Mouse (Mus musculus) kidney, postnatal 4 days (tissue): ENCODE measurements around the gene Dctpp1.
"Not testable (repeated sequence)": the region's sequence is repeated elsewhere in the genome, so short reads cannot be mapped to it uniquely, and the experiment has no call there.

Experiments used
- DNase-seq, 2 experiments: peaks; one replicate each; pipeline ENCODE4 v3.0.0; 2021; ENCODE audit warnings: mixed read lengths in 2 of 2

The Dctpp1 gene

GRCm38 (mm10) chr7:127263526-127263925, 3.0 kb upstream of the Dctpp1 start:
- no peak for DNase-seq

- no peak for DNase-seq
These were observed 1.9 kb upstream of the Dctpp1 start for GRCm38 (mm10) chr7:127262218-127262961.

GRCm38 (mm10) chr7:127259186-127259905, 1.2 kb downstream of the Dctpp1 start:
- DNase-seq = no peak

- no peak for DNase-seq
These were observed 4.0 kb downstream of the Dctpp1 start for GRCm38 (mm10) chr7:127256518-127256917.

GRCm38 (mm10) chr7:127255965-127256364, 4.5 kb downstream of the Dctpp1 start:
- DNase-seq = no peak

GRCm38 (mm10) chr7:127255008-127255407, 5.5 kb downstream of the Dctpp1 start:
- DNase-seq = no peak

- peak; percentile 97 to 98 for DNase-seq
These were observed 6.4 kb downstream of the Dctpp1 start for GRCm38 (mm10) chr7:127253821-127254769.

GRCm38 (mm10) chr7:127253341-127253740, 7.2 kb downstream of the Dctpp1 start:
- DNase-seq = no peak

GRCm38 (mm10) chr7:127252414-127252813, 8.1 kb downstream of the Dctpp1 start:
- DNase-seq = peak in 1 of 2 experiments; percentile 37

- DNase-seq = not testable (repeated sequence)
These were observed 10.0 kb downstream of the Dctpp1 start for GRCm38 (mm10) chr7:127250511-127250910.

- DNase-seq = peak in 1 of 2 experiments; percentile 25
These were observed 15.6 kb downstream of the Dctpp1 start for GRCm38 (mm10) chr7:127244658-127245510.

GRCm38 (mm10) chr7:127243870-127244657, 16.4 kb downstream of the Dctpp1 start, which contains the start of gene Zfp771:
Gene Zfp771, plus strand, starts transcription at chr7:127244274.
- peak; percentile 98 to 99 for DNase-seq

- DNase-seq = no peak
These were observed 17.1 kb downstream of the Dctpp1 start for GRCm38 (mm10) chr7:127243361-127243867.

- DNase-seq = no peak
These were observed 25.7 kb downstream of the Dctpp1 start for GRCm38 (mm10) chr7:127234777-127235176.

GRCm38 (mm10) chr7:127233765-127234164, 26.7 kb downstream of the Dctpp1 start:
- DNase-seq = no peak

GRCm38 (mm10) chr7:127233368-127233749, 27.1 kb downstream of the Dctpp1 start:
- DNase-seq = no peak

- peak; percentile 88 to 93 for DNase-seq
These were observed 27.7 kb downstream of the Dctpp1 start, which contains the start of the genes Zfp553 and Sept1 for GRCm38 (mm10) chr7:127232622-127233367. Gene Zfp553, plus strand, starts transcription at chr7:127233061. Gene Sept1, minus strand, starts transcription at chr7:127233130.

- peak in 1 of 2 experiments; percentile 24 for DNase-seq
These were observed 28.5 kb downstream of the Dctpp1 start for GRCm38 (mm10) chr7:127231826-127232621.

- no peak for DNase-seq
These were observed 29.1 kb downstream of the Dctpp1 start for GRCm38 (mm10) chr7:127231376-127231775.
